Mouse (Mus musculus) layer of hippocampus, adult 2 months (tissue): ENCODE measurements around the gene Lrmda. TPM values are rescaled to one million over a fixed set of nuclear protein-coding genes. Genes with fewer than 3 reads are reported as not detected.

ENCODE experiments used
- DNase-seq, 2 experiments: peaks; one replicate each; pipeline ENCODE4 v3.0.0; 2022; ENCODE audit warnings: low spot score in 2 of 2
- H3K27ac ChIP-seq: fragments of 200-600 bp; 2 replicates; pipeline ENCODE4 v1.8.1; 2022
- H3K4me3 ChIP-seq: fragments of 200-600 bp; 2 replicates; pipeline ENCODE4 v1.8.1; 2022; ENCODE audit warnings: mild to moderate bottlenecking
- CTCF ChIP-seq: fragments of 200-600 bp; conservative IDR thresholded peaks from 2 replicates; pipeline ENCODE4 v1.8.1; 2022; ENCODE audit warnings: antibody characterized with exemption, mild to moderate bottlenecking, moderate library complexity
- total RNA-seq, 2 experiments: library from RNA; stranded (reverse); gene quantifications; 2 replicates each; pipeline ENCODE4 v1.2.3; 2021

Lrmda gene
- total RNA-seq, 2 experiments from 2014 or later, result 0.87 to 1.5 TPM

DNA sequence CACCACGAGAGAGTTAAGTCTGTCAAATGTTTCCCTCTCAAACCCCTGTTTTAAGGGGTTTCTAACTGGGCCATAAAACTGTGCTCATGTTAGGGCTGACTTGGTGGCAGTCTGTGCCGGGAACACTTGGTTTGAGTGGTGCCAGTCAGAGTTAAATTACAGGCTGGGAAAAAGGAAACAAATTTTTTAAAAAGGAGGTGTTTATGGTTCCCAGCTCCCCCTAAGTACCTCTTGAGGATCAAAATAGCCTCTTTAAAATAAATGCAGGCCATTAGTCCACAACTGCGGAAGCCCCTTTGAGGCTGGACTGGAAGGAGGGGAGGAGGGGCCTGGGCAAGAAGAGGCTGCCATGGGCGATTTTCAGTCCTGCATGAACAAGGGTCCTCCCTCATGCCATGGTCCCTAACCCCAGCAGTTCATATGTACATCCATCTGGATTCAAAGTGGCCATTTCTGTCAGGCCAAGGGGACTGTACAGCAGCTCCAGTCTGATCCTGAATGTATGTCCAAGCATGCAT lies 416.4 kb downstream of the Lrmda start:
- Histone ChIP-seq H3K27ac (no peak overlapping the region), H3K4me3 (no peak overlapping the region)
- DNase-seq, result no peak
- TF ChIP-seq CTCF, result no peak

- Histone ChIP-seq H3K4me3 (no peak overlapping the region), H3K27ac (no peak overlapping the region)
- no peak for TF ChIP-seq CTCF
- no peak for DNase-seq
Measured at GRCm38 (mm10) chr14:22440341-22440999, 421.0 kb downstream of the Lrmda start.

DNA sequence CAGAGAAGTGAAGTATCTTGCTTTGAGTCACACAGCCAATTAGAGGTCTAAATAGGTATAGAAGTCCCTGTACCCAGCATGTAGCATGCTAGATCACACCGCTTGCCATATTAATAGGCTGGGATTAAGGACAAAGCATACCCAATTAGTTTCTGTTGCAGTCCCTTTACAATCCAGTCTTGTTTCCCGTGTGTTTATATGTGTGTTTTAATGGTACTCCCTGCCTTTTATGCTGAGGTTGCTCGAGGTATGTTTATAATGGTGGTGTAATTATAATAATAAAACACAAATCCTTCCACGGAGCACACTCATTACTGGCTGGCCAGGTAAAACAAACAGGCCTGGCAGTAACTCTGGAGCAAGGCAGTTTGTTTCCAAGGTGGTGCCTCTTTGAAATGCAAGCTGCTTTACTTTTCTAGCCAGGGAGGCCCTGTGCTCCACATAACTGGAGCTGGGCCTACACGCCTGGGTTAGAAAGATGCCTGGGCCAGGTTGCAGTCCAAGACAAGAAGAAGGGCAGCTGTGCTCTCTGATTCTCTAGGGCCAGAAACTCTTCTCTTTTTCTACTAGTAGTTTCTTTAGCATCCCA lies 422.4 kb downstream of the Lrmda start:
- H3K27ac ChIP-seq, result no peak overlapping the region
- TF ChIP-seq CTCF, result no peak
- H3K4me3 ChIP-seq, result no peak overlapping the region
- DNase-seq, result no peak

DNA sequence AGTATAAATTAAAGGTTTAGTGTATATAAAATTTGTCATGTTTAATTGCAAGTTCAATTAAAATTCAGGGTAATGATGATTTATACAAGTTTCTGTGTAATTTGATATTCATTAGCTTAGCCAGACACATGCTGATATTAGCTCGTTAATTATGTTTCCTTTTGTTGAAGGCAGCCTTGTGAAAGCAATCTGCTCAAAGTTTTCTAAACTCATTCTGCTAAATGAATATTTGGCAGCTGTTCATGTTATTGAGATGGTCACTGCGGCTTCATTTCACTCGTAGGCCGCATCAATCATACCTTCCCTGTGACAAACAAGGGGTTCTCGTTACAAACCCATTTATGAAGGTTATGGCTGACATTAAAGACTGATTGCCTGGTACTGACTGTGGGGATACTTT lies 423.2 kb downstream of the Lrmda start:
- H3K4me3 ChIP-seq, result no peak overlapping the region
- H3K27ac ChIP-seq, result no peak overlapping the region
- no peak for DNase-seq
- TF ChIP-seq CTCF, result no peak

GRCm38 (mm10) chr14:22444541-22444940 lies 425.0 kb downstream of the Lrmda start:
- TF ChIP-seq CTCF, result peak; percentile 72
- Histone ChIP-seq H3K27ac (no peak overlapping the region), H3K4me3 (no peak overlapping the region)
- no peak for DNase-seq

DNA sequence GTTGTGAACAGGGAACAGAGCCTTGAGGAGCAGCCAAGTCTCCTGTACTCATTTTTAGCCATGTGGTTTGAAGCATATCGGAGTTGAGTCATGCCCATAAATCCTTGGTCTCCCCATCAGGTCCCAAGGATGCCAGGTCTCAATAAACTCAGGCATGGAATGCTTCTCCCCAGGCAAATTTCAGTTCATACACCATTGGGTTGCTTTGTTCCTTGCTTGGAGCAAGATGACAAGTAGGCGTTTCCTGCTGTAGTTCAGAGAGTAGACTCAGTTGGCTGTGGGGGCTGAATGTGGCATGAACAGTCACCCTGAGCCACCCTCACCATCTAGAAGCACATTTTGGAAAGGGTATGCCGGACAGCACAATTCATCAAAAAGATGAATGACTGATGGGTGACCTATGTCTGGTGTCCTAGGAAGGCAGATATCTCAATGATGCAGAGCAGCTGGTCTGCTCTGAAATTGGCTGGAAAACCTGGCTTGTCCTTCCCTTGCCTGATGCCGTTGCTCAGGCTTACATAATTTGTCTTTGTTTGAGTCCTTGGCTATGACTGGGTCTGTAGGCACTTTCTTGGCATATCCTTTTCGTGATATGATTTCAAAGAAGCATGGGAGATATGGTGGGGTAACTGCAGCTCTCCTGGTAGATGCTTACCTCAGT lies 425.8 kb downstream of the Lrmda start:
- TF ChIP-seq CTCF, result no peak
- Histone ChIP-seq H3K27ac (peak overlapping the region; percentile 43; the same call in 1 of the 2 replicates), H3K4me3 (no peak overlapping the region)
- DNase-seq, result peak; percentile 23 to 26

GRCm38 (mm10) chr14:22445841-22446570 lies 426.5 kb downstream of the Lrmda start:
- no peak for TF ChIP-seq CTCF
- peak overlapping the region; percentile 43; the same call in 1 of the 2 replicates for H3K27ac ChIP-seq
- no peak for DNase-seq
- no peak overlapping the region for H3K4me3 ChIP-seq

DNA sequence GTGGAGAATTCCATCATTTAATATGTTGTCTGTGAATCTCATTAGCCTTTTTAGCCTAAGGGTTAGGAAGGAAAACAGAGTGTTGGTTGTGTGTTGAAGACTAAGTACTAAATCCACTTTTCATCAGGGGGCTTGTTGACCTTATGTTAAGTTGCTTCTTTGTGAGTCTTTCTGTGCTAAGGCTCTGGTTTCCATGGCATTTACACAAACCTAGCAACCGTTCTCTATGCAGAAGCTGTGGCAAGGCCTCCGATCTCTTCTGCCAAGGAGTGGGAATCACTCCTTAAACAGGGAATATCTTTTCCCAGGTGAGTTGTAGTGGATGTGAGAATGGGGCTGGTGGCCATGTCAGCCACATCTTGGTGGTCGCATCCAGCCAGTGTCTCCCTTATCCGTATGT lies 432.1 kb downstream of the Lrmda start:
- TF ChIP-seq CTCF, result no peak
- DNase-seq, result peak in 1 of 2 experiments; percentile 15
- no peak overlapping the region for H3K4me3 ChIP-seq
- no peak overlapping the region for H3K27ac ChIP-seq

DNA sequence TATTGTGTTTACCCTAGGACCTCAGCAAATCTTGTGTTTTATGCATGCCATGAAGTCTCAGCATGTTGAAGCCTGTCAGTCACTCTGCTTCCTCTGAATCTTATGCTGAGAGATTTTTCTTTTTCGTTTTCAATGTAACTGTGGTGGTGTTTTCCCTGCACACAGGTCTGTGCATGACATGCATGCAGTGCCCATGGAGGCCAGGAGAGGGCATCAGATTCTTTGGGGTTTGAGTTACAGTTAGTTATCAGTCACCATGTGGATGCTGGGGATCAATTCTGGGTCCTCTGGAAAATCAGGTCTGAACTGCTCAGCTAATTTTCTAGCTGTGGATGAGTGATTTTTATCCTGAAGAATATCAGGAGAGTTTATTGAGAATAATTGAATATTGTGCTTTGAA lies 444.8 kb downstream of the Lrmda start:
- peak; percentile 38 for TF ChIP-seq CTCF
- no peak for DNase-seq
- no peak overlapping the region for H3K4me3 ChIP-seq
- no peak overlapping the region for H3K27ac ChIP-seq

DNA sequence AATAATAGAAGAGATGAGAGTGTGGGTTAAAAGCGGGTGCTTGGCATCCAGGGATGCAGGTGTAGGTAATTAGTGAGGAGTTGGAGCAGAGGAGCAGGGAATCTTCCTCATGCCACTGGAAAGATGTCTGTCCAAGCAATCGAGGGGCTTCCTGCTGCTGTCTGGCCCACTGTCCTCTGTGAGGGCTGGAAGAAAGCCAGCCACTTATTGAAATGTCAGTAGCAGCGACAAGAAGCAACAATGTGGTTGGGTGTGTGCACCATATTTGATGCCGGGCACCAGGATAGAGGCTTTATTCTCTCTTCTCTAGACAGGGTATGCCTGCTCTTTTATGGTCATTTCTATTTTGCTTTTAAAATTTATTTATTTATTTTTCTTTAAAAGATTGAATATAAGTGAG lies 451.5 kb downstream of the Lrmda start:
- no peak for DNase-seq
- TF ChIP-seq CTCF, result no peak
- no peak overlapping the region for H3K27ac ChIP-seq
- no peak overlapping the region for H3K4me3 ChIP-seq

- Histone ChIP-seq H3K27ac (no peak overlapping the region), H3K4me3 (no peak overlapping the region)
- no peak for TF ChIP-seq CTCF
- no peak for DNase-seq
Measured at GRCm38 (mm10) chr14:22473451-22473850, 453.9 kb downstream of the Lrmda start.

DNA sequence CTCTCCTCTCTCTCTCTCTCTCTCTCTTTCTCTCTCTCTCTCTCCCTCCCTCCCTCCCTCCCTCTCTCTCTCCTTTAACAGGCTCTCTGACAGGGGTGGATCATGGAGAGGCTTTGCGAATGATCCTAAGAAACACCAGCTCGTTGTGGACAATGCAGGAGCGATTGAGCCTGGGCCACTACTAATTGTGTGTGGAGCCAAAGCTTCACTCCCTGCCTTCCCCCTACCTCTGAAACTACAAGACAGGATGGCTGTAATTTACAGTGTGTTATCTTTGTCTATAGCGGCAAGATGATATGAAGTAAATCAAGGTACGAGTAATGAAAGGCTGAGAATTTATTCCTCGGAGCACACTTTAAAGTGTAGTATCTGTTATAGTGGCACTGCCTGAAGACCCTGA lies 454.5 kb downstream of the Lrmda start:
- H3K27ac ChIP-seq, result no peak overlapping the region
- no peak overlapping the region for H3K4me3 ChIP-seq
- no peak for TF ChIP-seq CTCF
- no peak for DNase-seq

DNA sequence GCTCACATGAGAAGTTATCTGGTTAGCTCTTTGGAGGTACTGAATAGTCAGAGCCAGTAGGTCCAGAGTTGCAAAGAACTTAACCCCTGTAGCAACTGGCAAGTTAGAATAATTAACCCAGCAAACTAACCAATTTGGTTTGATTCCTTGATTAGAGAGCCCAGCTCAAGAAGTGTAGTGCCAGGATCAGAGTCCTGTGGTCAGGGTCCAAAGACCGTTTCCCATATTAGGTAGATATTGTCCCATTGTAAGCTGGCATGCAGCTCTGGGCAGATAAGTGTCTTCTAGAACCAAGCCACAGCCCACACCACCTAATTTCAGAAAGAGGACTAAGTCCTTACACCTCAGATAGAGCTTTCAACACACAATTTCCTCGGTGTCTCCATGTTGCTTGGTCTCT lies 473.8 kb downstream of the Lrmda start:
- no peak for TF ChIP-seq CTCF

More for the DNA sequence above, 473.8 kb downstream of the Lrmda start:
- no peak for DNase-seq
- Histone ChIP-seq H3K27ac (no peak overlapping the region), H3K4me3 (no peak overlapping the region)
